26 mouse cellular contexts compared by ENCODE assay signal in the genomic region with DNA sequence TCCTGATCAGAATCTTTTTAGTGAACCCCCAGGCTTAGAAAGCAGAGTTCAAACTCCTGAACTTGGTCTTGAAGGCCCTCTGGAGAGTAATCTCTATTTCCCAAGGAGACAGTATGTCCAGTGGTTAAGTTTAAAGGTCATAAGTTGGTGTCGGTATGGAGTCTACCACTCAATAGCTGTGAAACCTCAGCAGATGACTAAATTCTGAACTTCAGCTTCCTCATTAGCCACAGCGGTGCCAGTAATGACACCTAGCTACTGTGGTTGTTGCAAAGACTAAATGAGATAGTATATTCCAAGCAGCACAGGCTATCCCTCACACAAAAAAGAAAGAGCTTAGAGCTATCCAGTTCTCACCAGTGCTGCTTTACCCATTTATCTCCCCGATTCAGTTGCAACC. TPM values are rescaled to one million over a fixed set of nuclear protein-coding genes. Genes with fewer than 3 reads are reported as not detected.
DNase-seq lines count a peak whose midpoint lies in the region; ATAC-seq and TF ChIP-seq lines count a peak whose summit lies in the region.
"Had no signal": no experiment of that assay in that cellular context is flagged by ENCODE, and none has a peak within 500 bp of the region (broad histone marks: within the 10 kb centered on the region; RNA-seq: fewer than 3 reads in every experiment).

No protein-coding gene starts in this region.

- H3K9ac ChIP-seq in midbrain, embryonic 11.5 days (ENCODE audit: low read length) = no peak overlapping the region
- H3K9ac ChIP-seq in midbrain, embryonic 15.5 days = no peak overlapping the region
- H3K9ac ChIP-seq in CH12.LX (ENCODE audit: insufficient read depth, low read depth) = no peak overlapping the region
- H3K9ac ChIP-seq: embryonic facial prominence, embryonic 13.5 days; embryonic facial prominence, embryonic 15.5 days; forebrain, embryonic 12.5 days had no signal

- H3K27me3 ChIP-seq in midbrain, embryonic 11.5 days (ENCODE audit: control insufficient read depth, insufficient read depth, low read length) = no peaks in the 10 kb centered on the region
- no peaks in the 10 kb centered on the region for H3K27me3 ChIP-seq in midbrain, embryonic 15.5 days (replicated peaks)
- H3K27me3 ChIP-seq in CH12.LX (replicated peaks) = no peaks in the 10 kb centered on the region
- H3K27me3 ChIP-seq: embryonic facial prominence, embryonic 13.5 days; embryonic facial prominence, embryonic 15.5 days; forebrain, embryonic 12.5 days had no signal

- no peak for TF ChIP-seq RAD21 in CH12.LX (IDR thresholded peaks at IDR 0.05; ENCODE audit: low read depth, low read length)

- H3K27ac ChIP-seq in midbrain, embryonic 11.5 days (ENCODE audit: low read depth, low read length) = no peak overlapping the region
- H3K27ac ChIP-seq in midbrain, embryonic 15.5 days = no peak overlapping the region
- H3K27ac ChIP-seq in CH12.LX (ENCODE audit: insufficient read depth, low read depth) = no peak overlapping the region
- H3K27ac ChIP-seq: embryonic facial prominence, embryonic 13.5 days; embryonic facial prominence, embryonic 15.5 days; forebrain, embryonic 10.5 days; forebrain, embryonic 12.5 days had no signal

- H3K4me3 ChIP-seq in midbrain, embryonic 11.5 days (ENCODE audit: low read depth, low read length) = no peak overlapping the region
- no peak overlapping the region for H3K4me3 ChIP-seq in midbrain, embryonic 15.5 days
- H3K4me3 ChIP-seq in CH12.LX (replicated peaks in 1 of 3; ENCODE audit: low read depth in 2 of 3, low read length in 2 of 3, poor library complexity in 1 of 3) = no peak overlapping the region
- H3K4me3 ChIP-seq: embryonic facial prominence, embryonic 13.5 days; embryonic facial prominence, embryonic 15.5 days; erythroblast, embryonic 14.5 days; forebrain, embryonic 10.5 days; forebrain, embryonic 12.5 days had no signal

- no peaks in the 10 kb centered on the region for H3K4me1 ChIP-seq in midbrain, embryonic 11.5 days (ENCODE audit: control insufficient read depth, insufficient read depth, low read length)
- no peaks in the 10 kb centered on the region for H3K4me1 ChIP-seq in midbrain, embryonic 15.5 days
- H3K4me1 ChIP-seq in CH12.LX (ENCODE audit: control insufficient read depth in 1 of 2, insufficient read depth in 2 of 2) = peaks cover 5 to 53% of the 10 kb centered on the region in 2 experiments
- H3K4me1 ChIP-seq: forebrain, embryonic 10.5 days; forebrain, embryonic 12.5 days had no signal

- H3K4me2 ChIP-seq in midbrain, embryonic 11.5 days = no peak overlapping the region
- H3K4me2 ChIP-seq in midbrain, embryonic 15.5 days = no peak overlapping the region
- no peak overlapping the region for H3K4me2 ChIP-seq in CH12.LX (ENCODE audit: insufficient read depth, low read depth, poor library complexity, severe bottlenecking)
- H3K4me2 ChIP-seq: embryonic facial prominence, embryonic 13.5 days; embryonic facial prominence, embryonic 15.5 days; forebrain, embryonic 12.5 days had no signal

- dilution Hi-C loops in CH12.LX (cut with MboI; ENCODE audit: extremely low pct_ligation_motif_present, extremely low pct_unique_long_range_greater_than_20kb, low sequenced_read_pairs) = no loop called here

- TF ChIP-seq EP300 in CH12.LX (IDR thresholded peaks at IDR 0.05; ENCODE audit: low read length) = peak; percentile 87

- no peak for TF ChIP-seq POLR2A in CH12.LX (IDR thresholded peaks at IDR 0.05; ENCODE audit: low read depth, low read length)

- H3K36me3 ChIP-seq in midbrain, embryonic 11.5 days (ENCODE audit: control insufficient read depth, insufficient read depth, low read length) = no peaks in the 10 kb centered on the region
- H3K36me3 ChIP-seq in midbrain, embryonic 15.5 days (replicated peaks) = no peaks in the 10 kb centered on the region
- H3K36me3 ChIP-seq in CH12.LX (replicated peaks in 1 of 2; ENCODE audit: control insufficient read depth in 1 of 2, insufficient read depth in 1 of 2, low read length in 1 of 2) = no peaks in the 10 kb centered on the region
- H3K36me3 ChIP-seq: embryonic facial prominence, embryonic 13.5 days; embryonic facial prominence, embryonic 15.5 days; forebrain, embryonic 10.5 days; forebrain, embryonic 12.5 days had no signal

- no peaks in the 10 kb centered on the region for H3K9me3 ChIP-seq in midbrain, embryonic 11.5 days (ENCODE audit: control insufficient read depth, low read length)
- H3K9me3 ChIP-seq in midbrain, embryonic 15.5 days = no peaks in the 10 kb centered on the region
- no peaks in the 10 kb centered on the region for H3K9me3 ChIP-seq in CH12.LX (replicated peaks; ENCODE audit: low read length)
- H3K9me3 ChIP-seq: embryonic facial prominence, embryonic 13.5 days; embryonic facial prominence, embryonic 15.5 days; forebrain, embryonic 10.5 days; forebrain, embryonic 12.5 days had no signal

- ATAC-seq in midbrain, embryonic 11.5 days (ENCODE audit: low FRiP score) = no peak
- no peak for ATAC-seq in midbrain, embryonic 15.5 days (replicated peaks)
- ATAC-seq in megakaryocyte, adult 5-6 weeks (ENCODE audit: poor library complexity, severe bottlenecking) = no peak
- ATAC-seq: CD4-positive, CD25-positive, alpha-beta regulatory T cell, adult 4 months; forebrain, embryonic 14.5 days; forebrain, embryonic 16.5 days had no signal

- 87% methylated on average over 3 of the region's 3 CpGs for WGBS in midbrain, embryonic 11.5 days
- WGBS in midbrain, embryonic 15.5 days = 92% methylated on average over 3 of the region's 3 CpGs

- in situ Hi-C loops in CH12.LX (cut with MboI; ENCODE audit: low pct_ligation_motif_present, low pct_unique_long_range_greater_than_20kb, low sequenced_read_pairs) = no loop called here

- no peak for TF ChIP-seq CTCF in CH12.LX (conservative IDR thresholded peaks at IDR 0.05 in 1 of 2, IDR thresholded peaks at IDR 0.05 in 1 of 2; ENCODE audit: low read depth in 2 of 2, low read length in 2 of 2)

- peak; percentile 45 for DNase-seq in midbrain, embryonic 11.5 days (ENCODE audit: low spot score, missing footprints)
- peak; percentile 48 for DNase-seq in CH12.LX (ENCODE audit: extremely low read depth)
- no peak for DNase-seq in layer of hippocampus, adult 18-20 months (ENCODE audit: low spot score in 2 of 2)
- DNase-seq: adrenal gland, adult 2 months; adrenal gland, postnatal 10 days; adrenal gland, postnatal 25 days; B cell, adult 2 months; cerebellum, adult 11 months; cerebellum, adult 18-20 months; cerebellum, adult 8-10 months; cerebellum, adult 9-11 months; cerebellum, postnatal 14 days; cerebellum, postnatal 36 days; embryo, embryonic 11 days had no signal

- H3K79me2 ChIP-seq in CH12.LX (replicated peaks; ENCODE audit: control insufficient read depth, extremely low read depth, insufficient read depth, poor library complexity, severe bottlenecking) = no peaks in the 10 kb centered on the region

TF ChIP-seq in CH12.LX, 34 proteins besides CTCF, POLR2A, EP300 and RAD21:
- TF ChIP-seq KAT2A (IDR thresholded peaks at IDR 0.05; ENCODE audit: insufficient replicate concordance, low read length) = no peak
- TF ChIP-seq JUN (IDR thresholded peaks at IDR 0.05; ENCODE audit: insufficient read depth, low read depth, low read length) = peak; percentile 51
- no peak for TF ChIP-seq USF1 (IDR thresholded peaks at IDR 0.05; ENCODE audit: low read depth, low read length)
- peak; percentile 4; the same call in 1 of the 2 replicates for TF ChIP-seq ELF1 (IDR thresholded peaks at IDR 0.05; ENCODE audit: low read depth, low read length)
- TF ChIP-seq ZMIZ1 (IDR thresholded peaks at IDR 0.05; ENCODE audit: low read depth, low read length) = no peak
- peak; percentile 89 for TF ChIP-seq IRF4 (IDR thresholded peaks at IDR 0.05; ENCODE audit: low read depth, low read length)
- TF ChIP-seq MEF2A (IDR thresholded peaks at IDR 0.05; ENCODE audit: borderline replicate concordance, low read depth, low read length) = peak; percentile 46; the same call in 1 of the 2 replicates
- TF ChIP-seq JUND (conservative IDR thresholded peaks at IDR 0.05; ENCODE audit: low read depth, low read length) = peak; percentile 84
- no peak for TF ChIP-seq SIN3A (IDR thresholded peaks at IDR 0.05; ENCODE audit: low read length)
- TF ChIP-seq NRF1 (IDR thresholded peaks at IDR 0.05; ENCODE audit: low read depth, low read length) = no peak
- TF ChIP-seq SMC3 (IDR thresholded peaks at IDR 0.05; ENCODE audit: low read depth, low read length) = no peak
- TF ChIP-seq ZC3H11A (IDR thresholded peaks at IDR 0.05; ENCODE audit: low read depth, low read length) = no peak
- TF ChIP-seq RCOR1 (conservative IDR thresholded peaks at IDR 0.05; ENCODE audit: low read depth, low read length) = 0 out of 2 replicates have a peak, but pooled peaks have one; percentile 32
- no peak for TF ChIP-seq MAX (IDR thresholded peaks at IDR 0.05; ENCODE audit: low read length)
- TF ChIP-seq MXI1 (IDR thresholded peaks at IDR 0.05; ENCODE audit: low read depth, low read length) = no peak
- TF ChIP-seq MYC (IDR thresholded peaks at IDR 0.05; ENCODE audit: low read depth, low read length) = no peak
TF ChIP-seq in CH12.LX: peak in this region for 6.

RNA-seq across cellular contexts. Expression of gene Timp4, which starts 36.2 kb away (rescaled TPM):
- 0.05 and 0.06 TPM in 2 replicates for polyA plus RNA-seq in midbrain, embryonic 11.5 days (2014; fragmentation: Nextera tagmentation; extraction: Ambion mirVana)
- 10.2 and 12.3 TPM in 2 replicates for polyA plus RNA-seq in midbrain, embryonic 15.5 days (2015; fragmentation: Nextera tagmentation; extraction: Ambion mirVana)
- total RNA-seq in CH12.LX (2012; rRNA removed) = not detected in 2 replicates
- not detected in 2 replicates for total RNA-seq in CH12.LX (2014; rRNA removed)
- polyA plus RNA-seq in CH12.LX (2012; ENCODE audit: insufficient read length, low read depth) = 0.12 TPM in 1 of 2 replicates, not detected in the other
- 0.02 TPM in 1 of 2 replicates, not detected in the other for total RNA-seq in megakaryocyte, adult 5-6 weeks (2015)
- not detected in 2 replicates for total RNA-seq in megakaryocyte, adult 5-6 weeks (2017)
- total RNA-seq in layer of hippocampus, adult 18-20 months (2021) = 10 to 100 TPM; 19.9 to 22.0 TPM
- total RNA-seq: common myeloid progenitor, adult 5-6 weeks; MEL had no signal
- polyA plus RNA-seq: erythroblast, embryonic 14.5 days had no signal

Comparison
In these comparisons a context has a peak if more than half of its experiments do, and no peak if none do; other contexts are left out.
1. DNase-seq: peak in midbrain, embryonic 11.5 days (single experiment) and CH12.LX (single experiment); none in layer of hippocampus, adult 18-20 months (0 of 2).
2. RNA of gene Timp4, which starts 36.2 kb away (total RNA-seq): 19.9 to 22.0 TPM in layer of hippocampus, adult 18-20 months; 0.02 TPM in megakaryocyte, adult 5-6 weeks and not detected in CH12.LX; every median in the first group is over 10 times any median in the second.